Mouse (Mus musculus): ENCODE measurements around the gene Phc3. TPM values are rescaled to one million over a fixed set of nuclear protein-coding genes. Genes with fewer than 3 reads are reported as not detected.

Gene Phc3
- polyA plus RNA-seq, 1 experiment, result 4.6 TPM

DNA sequence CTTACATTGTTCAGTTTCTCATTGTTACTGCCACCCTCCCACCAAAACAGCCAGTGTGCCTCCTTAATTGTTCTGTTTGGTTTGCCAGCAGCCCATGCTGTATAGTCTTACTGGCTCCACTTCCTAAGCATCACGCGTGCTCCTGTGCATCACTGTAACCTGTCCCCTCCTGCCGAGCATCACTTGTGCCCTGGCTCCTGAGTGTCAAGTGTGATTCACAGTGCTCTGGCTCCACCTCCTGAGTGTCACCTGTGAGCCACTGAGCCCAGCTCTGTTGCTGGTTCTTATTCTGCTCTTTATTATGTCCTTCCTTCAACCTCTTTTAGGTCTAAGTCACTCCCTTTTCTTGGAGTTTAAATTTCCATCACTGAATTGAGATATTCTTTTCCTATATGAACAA lies 81.8 kb downstream of the Phc3 start:
- no peak for TF ChIP-seq FOSL1 (IDR thresholded peaks at IDR 0.05; ENCODE audit: insufficient read depth, low read length, poor library complexity, severe bottlenecking)
- no peak for TF ChIP-seq CTCF (IDR thresholded peaks at IDR 0.05; ENCODE audit: control insufficient read depth, insufficient read depth, insufficient read length)
- TF ChIP-seq MYOD1 (IDR thresholded peaks at IDR 0.05; ENCODE audit: control insufficient read depth, insufficient read length, low read depth), result no peak
- no peak for TF ChIP-seq USF1 (IDR thresholded peaks at IDR 0.05; ENCODE audit: low read depth)
- no peak for TF ChIP-seq MYOG (IDR thresholded peaks at IDR 0.05; ENCODE audit: control insufficient read depth, extremely low read depth, insufficient read length)
- TF ChIP-seq MAX (IDR thresholded peaks at IDR 0.05), result no peak
- no peak for TF ChIP-seq CEBPB (IDR thresholded peaks at IDR 0.05; ENCODE audit: low read depth)
- H3K79me2 ChIP-seq (ENCODE audit: control insufficient read depth, insufficient read depth), result no peaks in the 10 kb centered on the region
- no peaks in the 10 kb centered on the region for H3K79me3 ChIP-seq (ENCODE audit: low read depth)
- H3ac ChIP-seq (ENCODE audit: control insufficient read depth, insufficient read length, low read depth), result no peak overlapping the region
- no peaks in the 10 kb centered on the region for H3K36me3 ChIP-seq (ENCODE audit: control insufficient read depth, insufficient read depth)
- no peak overlapping the region for H3K4me3 ChIP-seq (ENCODE audit: insufficient read depth, poor library complexity, severe bottlenecking)
- H3K27me3 ChIP-seq (ENCODE audit: control insufficient read depth, insufficient read depth, insufficient read length), result no peaks in the 10 kb centered on the region

DNA sequence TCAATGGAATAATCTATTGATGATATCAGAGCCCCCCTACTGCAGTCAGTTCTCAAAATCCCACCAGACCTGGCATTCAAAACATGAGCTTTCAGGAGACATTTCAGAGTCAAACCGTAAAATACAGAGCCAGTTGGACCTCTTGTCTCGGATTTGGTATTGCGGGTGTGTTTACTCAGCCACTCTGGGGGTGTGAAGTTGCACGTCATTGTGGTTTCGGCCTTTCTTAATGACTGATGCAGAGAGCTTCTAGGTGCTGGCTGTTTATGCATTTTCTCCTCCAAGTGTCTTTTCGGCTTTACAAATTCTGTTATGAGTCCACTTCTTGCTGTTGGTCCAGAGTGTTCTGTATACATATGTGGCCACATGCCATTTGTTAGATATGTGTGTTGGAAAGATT lies 92.5 kb downstream of the Phc3 start:
- TF ChIP-seq CEBPB (IDR thresholded peaks at IDR 0.05; ENCODE audit: low read depth) (no peak), MYOG (IDR thresholded peaks at IDR 0.05; ENCODE audit: control insufficient read depth, extremely low read depth, insufficient read length) (no peak), FOSL1 (IDR thresholded peaks at IDR 0.05; ENCODE audit: insufficient read depth, low read length, poor library complexity, severe bottlenecking) (no peak), USF1 (IDR thresholded peaks at IDR 0.05; ENCODE audit: low read depth) (no peak), MYOD1 (IDR thresholded peaks at IDR 0.05; ENCODE audit: control insufficient read depth, insufficient read length, low read depth) (no peak), CTCF (IDR thresholded peaks at IDR 0.05; ENCODE audit: control insufficient read depth, insufficient read depth, insufficient read length) (no peak), MAX (IDR thresholded peaks at IDR 0.05) (no peak)
- no peaks in the 10 kb centered on the region for H3K27me3 ChIP-seq (ENCODE audit: control insufficient read depth, insufficient read depth, insufficient read length)
- H3K79me2 ChIP-seq (ENCODE audit: control insufficient read depth, insufficient read depth), result no peaks in the 10 kb centered on the region
- no peaks in the 10 kb centered on the region for H3K36me3 ChIP-seq (ENCODE audit: control insufficient read depth, insufficient read depth)
- H3K4me3 ChIP-seq (ENCODE audit: insufficient read depth, poor library complexity, severe bottlenecking), result no peak overlapping the region
- H3K79me3 ChIP-seq (ENCODE audit: low read depth), result no peaks in the 10 kb centered on the region
- H3ac ChIP-seq (ENCODE audit: control insufficient read depth, insufficient read length, low read depth), result no peak overlapping the region

DNA sequence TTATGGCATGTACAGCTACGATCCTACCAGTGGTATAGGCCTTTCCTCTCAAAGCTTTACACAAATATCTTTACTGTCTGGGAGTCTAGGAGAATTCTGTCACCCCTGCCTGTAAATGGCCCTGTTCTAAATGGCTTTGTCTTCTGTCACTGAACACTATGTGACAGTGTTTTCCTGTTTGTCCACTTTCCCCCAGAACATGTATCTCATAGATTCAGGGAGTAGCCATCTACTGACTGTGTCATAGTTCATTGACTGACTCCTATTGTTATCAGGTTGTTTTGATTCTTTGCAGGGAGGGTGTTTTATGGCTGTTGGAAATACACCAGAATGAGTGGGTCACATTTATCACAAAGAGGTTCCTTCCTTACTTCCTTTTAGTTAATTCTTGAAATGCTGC lies 99.2 kb downstream of the Phc3 start:
- TF ChIP-seq MYOG (IDR thresholded peaks at IDR 0.05; ENCODE audit: control insufficient read depth, extremely low read depth, insufficient read length) (no peak), CTCF (IDR thresholded peaks at IDR 0.05; ENCODE audit: control insufficient read depth, insufficient read depth, insufficient read length) (no peak), FOSL1 (IDR thresholded peaks at IDR 0.05; ENCODE audit: insufficient read depth, low read length, poor library complexity, severe bottlenecking) (no peak), MYOD1 (IDR thresholded peaks at IDR 0.05; ENCODE audit: control insufficient read depth, insufficient read length, low read depth) (no peak), CEBPB (IDR thresholded peaks at IDR 0.05; ENCODE audit: low read depth) (no peak), MAX (IDR thresholded peaks at IDR 0.05) (no peak), USF1 (IDR thresholded peaks at IDR 0.05; ENCODE audit: low read depth) (no peak)
- no peak overlapping the region for H3ac ChIP-seq (ENCODE audit: control insufficient read depth, insufficient read length, low read depth)
- H3K79me2 ChIP-seq (ENCODE audit: control insufficient read depth, insufficient read depth), result no peaks in the 10 kb centered on the region
- no peaks in the 10 kb centered on the region for H3K27me3 ChIP-seq (ENCODE audit: control insufficient read depth, insufficient read depth, insufficient read length)
- H3K36me3 ChIP-seq (ENCODE audit: control insufficient read depth, insufficient read depth), result no peaks in the 10 kb centered on the region
- H3K79me3 ChIP-seq (ENCODE audit: low read depth), result no peaks in the 10 kb centered on the region
- H3K4me3 ChIP-seq (ENCODE audit: insufficient read depth, poor library complexity, severe bottlenecking), result no peak overlapping the region

GRCm38 (mm10) chr3:30868625-30869024 lies 100.6 kb downstream of the Phc3 start:
- Histone ChIP-seq H3ac (ENCODE audit: control insufficient read depth, insufficient read length, low read depth) (no peak overlapping the region), H3K79me2 (ENCODE audit: control insufficient read depth, insufficient read depth) (no peaks in the 10 kb centered on the region), H3K79me3 (ENCODE audit: low read depth) (no peaks in the 10 kb centered on the region), H3K27me3 (ENCODE audit: control insufficient read depth, insufficient read depth, insufficient read length) (no peaks in the 10 kb centered on the region), H3K4me3 (ENCODE audit: insufficient read depth, poor library complexity, severe bottlenecking) (no peak overlapping the region), H3K36me3 (ENCODE audit: control insufficient read depth, insufficient read depth) (no peaks in the 10 kb centered on the region)
- TF ChIP-seq MYOD1 (IDR thresholded peaks at IDR 0.05; ENCODE audit: control insufficient read depth, insufficient read length, low read depth), result no peak
- no peak for TF ChIP-seq FOSL1 (IDR thresholded peaks at IDR 0.05; ENCODE audit: insufficient read depth, low read length, poor library complexity, severe bottlenecking)
- no peak for TF ChIP-seq MYOG (IDR thresholded peaks at IDR 0.05; ENCODE audit: control insufficient read depth, extremely low read depth, insufficient read length)
- no peak for TF ChIP-seq CEBPB (IDR thresholded peaks at IDR 0.05; ENCODE audit: low read depth)
- no peak for TF ChIP-seq USF1 (IDR thresholded peaks at IDR 0.05; ENCODE audit: low read depth)
- no peak for TF ChIP-seq CTCF (IDR thresholded peaks at IDR 0.05; ENCODE audit: control insufficient read depth, insufficient read depth, insufficient read length)
- TF ChIP-seq MAX (IDR thresholded peaks at IDR 0.05), result no peak

DNA sequence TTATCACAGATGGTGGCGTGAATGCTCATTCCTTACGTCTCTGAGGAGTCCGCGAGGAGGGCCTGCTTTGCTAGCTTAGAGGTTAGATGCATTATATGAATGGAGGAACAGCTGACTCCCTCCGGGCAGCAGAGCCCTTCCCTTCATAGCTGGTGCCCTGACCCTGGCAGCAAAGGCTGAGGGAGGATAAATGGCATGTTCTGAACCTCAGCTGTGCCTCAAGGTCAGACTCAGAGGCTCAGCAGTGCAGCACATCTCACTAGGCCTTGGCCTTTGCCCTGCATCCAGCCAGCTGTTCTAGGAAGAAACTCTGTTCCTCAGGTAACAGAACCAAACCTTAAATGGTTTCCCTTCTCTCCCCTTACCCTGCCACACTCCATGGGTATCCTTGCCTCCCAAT lies 101.0 kb downstream of the Phc3 start:
- no peak overlapping the region for H3ac ChIP-seq (ENCODE audit: control insufficient read depth, insufficient read length, low read depth)
- no peak overlapping the region for H3K4me3 ChIP-seq (ENCODE audit: insufficient read depth, poor library complexity, severe bottlenecking)
- no peak for TF ChIP-seq MAX (IDR thresholded peaks at IDR 0.05)
- no peak for TF ChIP-seq CTCF (IDR thresholded peaks at IDR 0.05; ENCODE audit: control insufficient read depth, insufficient read depth, insufficient read length)
- TF ChIP-seq CEBPB (IDR thresholded peaks at IDR 0.05; ENCODE audit: low read depth), result no peak
- no peak for TF ChIP-seq MYOG (IDR thresholded peaks at IDR 0.05; ENCODE audit: control insufficient read depth, extremely low read depth, insufficient read length)
- TF ChIP-seq USF1 (IDR thresholded peaks at IDR 0.05; ENCODE audit: low read depth), result no peak
- TF ChIP-seq MYOD1 (IDR thresholded peaks at IDR 0.05; ENCODE audit: control insufficient read depth, insufficient read length, low read depth), result no peak
- TF ChIP-seq FOSL1 (IDR thresholded peaks at IDR 0.05; ENCODE audit: insufficient read depth, low read length, poor library complexity, severe bottlenecking), result no peak
- no peaks in the 10 kb centered on the region for H3K79me2 ChIP-seq (ENCODE audit: control insufficient read depth, insufficient read depth)
- H3K36me3 ChIP-seq (ENCODE audit: control insufficient read depth, insufficient read depth), result no peaks in the 10 kb centered on the region
- no peaks in the 10 kb centered on the region for H3K79me3 ChIP-seq (ENCODE audit: low read depth)
- H3K27me3 ChIP-seq (ENCODE audit: control insufficient read depth, insufficient read depth, insufficient read length), result no peaks in the 10 kb centered on the region

- H3K79me2 ChIP-seq (ENCODE audit: control insufficient read depth, insufficient read depth), result no peaks in the 10 kb centered on the region
- TF ChIP-seq CEBPB (IDR thresholded peaks at IDR 0.05; ENCODE audit: low read depth), result no peak
- TF ChIP-seq MYOD1 (IDR thresholded peaks at IDR 0.05; ENCODE audit: control insufficient read depth, insufficient read length, low read depth), result no peak
- TF ChIP-seq MYOG (IDR thresholded peaks at IDR 0.05; ENCODE audit: control insufficient read depth, extremely low read depth, insufficient read length), result no peak
- no peak for TF ChIP-seq USF1 (IDR thresholded peaks at IDR 0.05; ENCODE audit: low read depth)
- TF ChIP-seq CTCF (IDR thresholded peaks at IDR 0.05; ENCODE audit: control insufficient read depth, insufficient read depth, insufficient read length), result no peak
- TF ChIP-seq FOSL1 (IDR thresholded peaks at IDR 0.05; ENCODE audit: insufficient read depth, low read length, poor library complexity, severe bottlenecking), result no peak
- no peak for TF ChIP-seq MAX (IDR thresholded peaks at IDR 0.05)
Observed at GRCm38 (mm10) chr3:30864640-30865039, 104.6 kb downstream of the Phc3 start.

More at GRCm38 (mm10) chr3:30864640-30865039, 104.6 kb downstream of the Phc3 start:
- no peaks in the 10 kb centered on the region for H3K27me3 ChIP-seq (ENCODE audit: control insufficient read depth, insufficient read depth, insufficient read length)
- H3K36me3 ChIP-seq (ENCODE audit: control insufficient read depth, insufficient read depth), result no peaks in the 10 kb centered on the region
- H3K79me3 ChIP-seq (ENCODE audit: low read depth), result no peaks in the 10 kb centered on the region
- H3ac ChIP-seq (ENCODE audit: control insufficient read depth, insufficient read length, low read depth), result no peak overlapping the region
- no peak overlapping the region for H3K4me3 ChIP-seq (ENCODE audit: insufficient read depth, poor library complexity, severe bottlenecking)

Data from C2C12 (cell line).